Mouse (Mus musculus) heart, adult 2 months (tissue): ENCODE measurements around the gene Krtap4-13. TPM values are rescaled to one million over a fixed set of nuclear protein-coding genes. Genes with fewer than 3 reads are reported as not detected.
"Not testable (repeated sequence)": the region's sequence is repeated elsewhere in the genome, so short reads cannot be mapped to it uniquely, and the experiment has no call there.

Source experiments
- DNase-seq, 2 experiments: peaks; one replicate each; pipeline ENCODE4 v3.0.0; 2021
- H3K27ac ChIP-seq: fragments of 200-600 bp; 2 replicates; pipeline ENCODE4 v1.8.1; 2022
- H3K27me3 ChIP-seq: fragments of 200-500 bp; 2 replicates; pipeline ENCODE4 v1.6.1; 2012; ENCODE audit warnings: mild to moderate bottlenecking, low read length, inconsistent platforms, mixed read lengths; ENCODE audit not compliant: control insufficient read depth, insufficient read depth
- H3K36me3 ChIP-seq: fragments of 200-500 bp; 2 replicates; pipeline ENCODE4 v1.6.1; 2012; ENCODE audit warnings: low read length, inconsistent platforms; ENCODE audit not compliant: control insufficient read depth, insufficient read depth
- H3K4me1 ChIP-seq: fragments of 200-500 bp; 2 replicates; pipeline ENCODE4 v1.6.1; 2011; ENCODE audit warnings: low read length; ENCODE audit not compliant: control insufficient read depth, insufficient read depth
- H3K4me3 ChIP-seq: fragments of 200-600 bp; 2 replicates; pipeline ENCODE4 v1.8.1; 2022
- H3K79me2 ChIP-seq: fragments of 200-500 bp; replicated peaks from 2 replicates; pipeline ENCODE4 v1.6.1; 2012; ENCODE audit warnings: mild to moderate bottlenecking, inconsistent platforms, low read length, moderate library complexity, mixed read lengths; ENCODE audit not compliant: control insufficient read depth, insufficient read depth
- H3K9ac ChIP-seq: fragments of 200-500 bp; 2 replicates; pipeline ENCODE4 v1.6.1; 2012; ENCODE audit warnings: low read depth, mild to moderate bottlenecking, control low read depth, inconsistent platforms, low read length, mixed read lengths
- CTCF ChIP-seq: fragments of 200-600 bp; IDR thresholded peaks from 2 replicates; pipeline ENCODE4 v1.8.1; 2022; ENCODE audit warnings: antibody characterized with exemption, mild to moderate bottlenecking, moderate library complexity
- EP300 ChIP-seq: fragments of 200-500 bp; IDR thresholded peaks from 2 replicates; pipeline ENCODE4 v1.6.1; 2011; ENCODE audit warnings: low read depth, low read length, control low read depth; ENCODE audit not compliant: insufficient read depth
- POLR2A ChIP-seq: fragments of 200-500 bp; IDR thresholded peaks from 2 replicates; pipeline ENCODE4 v1.6.1; 2011; ENCODE audit warnings: mild to moderate bottlenecking, low read depth, low read length, control low read depth; ENCODE audit not compliant: insufficient read depth
- WGBS: fragments of 180-500 bp; shearing (Covaris S2); methylation state at CpG from one replicate; pipeline ENCODE4 v1.1.7; 2018; 5-methylcytosine and 5-hydroxymethylcytosine counted together
- intact Hi-C: fragments of 180-260 bp; cut with DNase I; formaldehyde crosslinking; loops from one replicate; pipeline ENCODE4 v1.15.1; 2025
- polyA plus RNA-seq: library from polyadenylated mRNA; depleted of rRNA; stranded (reverse); fragments of >200 nt; gene quantifications from 2 replicates; pipeline ENCODE4 v1.2.3, GENCODE M21; 2012
- total RNA-seq, 2 experiments: library from RNA; stranded (reverse); gene quantifications; 2 replicates each; pipeline ENCODE4 v1.2.3; 2021

Gene Krtap4-13
- total and polyA plus RNA-seq, 3 experiments, result not detected

DNA sequence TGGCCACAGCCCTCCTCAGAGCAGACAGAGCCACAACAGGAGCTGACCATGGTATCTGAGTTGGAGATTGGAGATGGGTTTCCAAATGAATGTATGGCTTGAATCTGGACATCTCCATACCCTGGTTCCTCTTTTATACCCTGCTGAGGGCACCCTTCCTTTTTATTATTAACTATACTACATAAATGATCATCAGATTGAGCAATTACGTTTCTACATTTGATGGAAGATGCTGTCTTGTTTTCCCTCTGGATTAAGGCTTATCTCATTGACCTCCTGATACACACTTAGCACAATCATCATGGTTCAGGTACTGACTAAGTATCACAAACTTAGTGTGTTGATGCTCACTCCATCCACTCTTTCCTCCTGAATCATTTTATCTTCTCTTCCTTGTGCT, 28.3 kb upstream of the Krtap4-13 start, which contains the start of gene 2300003K06Rik:
TSS of gene 2300003K06Rik (minus strand) at position 101 of the 400 bp plus-strand sequence.
- no peaks in the 10 kb centered on the region for H3K4me1 ChIP-seq
- H3K79me2 ChIP-seq, result no peaks in the 10 kb centered on the region
- no peak for TF ChIP-seq CTCF
- no peak for TF ChIP-seq EP300
- H3K36me3 ChIP-seq, result no peaks in the 10 kb centered on the region
- H3K27me3 ChIP-seq, result no peaks in the 10 kb centered on the region
- H3K27ac ChIP-seq, result no peak within 1 kb of the TSS
- DNase-seq, result no peak
- H3K9ac ChIP-seq, result no peak within 1 kb of the TSS
- intact Hi-C loops, result no loop called here
- no peak within 1 kb of the TSS for H3K4me3 ChIP-seq
- WGBS, result 43% methylated on average over 1 of the region's 1 CpGs

DNA sequence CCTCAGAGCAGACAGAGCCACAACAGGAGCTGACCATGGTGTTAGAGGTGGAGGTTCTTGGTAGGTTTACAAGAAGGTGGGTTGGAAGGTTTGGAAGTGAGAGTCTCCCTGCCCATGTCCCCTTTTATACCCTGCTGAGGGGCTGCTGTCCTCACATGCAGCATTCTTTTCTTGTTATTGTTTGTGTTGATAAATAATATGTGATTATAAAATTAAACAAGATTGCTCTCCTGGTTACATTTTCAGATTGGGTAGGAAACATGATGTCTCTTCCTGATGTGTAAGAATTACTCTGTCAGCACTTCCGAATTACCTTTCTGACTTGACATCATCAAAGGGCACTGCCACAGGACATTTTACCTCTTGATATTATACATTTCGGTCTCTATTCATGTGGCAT, 5.9 kb upstream of the Krtap4-13 start, which contains the start of gene Gm11564:
TSS of gene Gm11564 (minus strand) at position 101 of the 400 bp plus-strand sequence.
- DNase-seq, H3K27me3 ChIP-seq, H3K79me2 ChIP-seq, H3K4me1 ChIP-seq, H3K36me3 ChIP-seq, H3K4me3 ChIP-seq, H3K9ac ChIP-seq, H3K27ac ChIP-seq, intact Hi-C loops: not testable (repeated sequence)
- 69% methylated on average over 2 of the region's 2 CpGs for WGBS

DNA sequence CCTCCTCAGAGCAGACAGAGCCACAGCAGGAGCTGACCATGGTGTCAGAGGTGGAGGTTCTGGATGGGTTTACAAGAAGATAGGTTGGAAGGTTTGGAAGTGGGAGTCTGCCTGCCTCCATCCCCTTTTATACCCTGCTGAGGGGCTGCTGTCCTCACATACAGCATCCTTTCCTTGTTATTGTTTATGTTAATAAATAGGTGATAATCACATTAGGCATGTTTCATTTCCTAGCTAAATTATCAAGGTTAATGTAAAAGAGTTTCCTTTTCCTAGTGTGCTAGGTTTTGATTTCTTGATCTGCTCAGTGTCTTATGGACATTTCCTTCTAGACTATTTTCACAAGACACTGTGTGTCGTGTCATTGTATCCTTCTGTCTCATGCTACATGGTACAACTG, 5.3 kb downstream of the Krtap4-13 start, which contains the start of gene Gm11554:
TSS of gene Gm11554 (minus strand) at position 101 of the 400 bp plus-strand sequence.
- intact Hi-C loops, H3K4me3 ChIP-seq, H3K27ac ChIP-seq, H3K36me3 ChIP-seq, H3K9ac ChIP-seq, H3K27me3 ChIP-seq, H3K79me2 ChIP-seq, DNase-seq, H3K4me1 ChIP-seq: not testable (repeated sequence)
- no CpG with 5 or more reads among the region's 1 CpGs for WGBS

DNA sequence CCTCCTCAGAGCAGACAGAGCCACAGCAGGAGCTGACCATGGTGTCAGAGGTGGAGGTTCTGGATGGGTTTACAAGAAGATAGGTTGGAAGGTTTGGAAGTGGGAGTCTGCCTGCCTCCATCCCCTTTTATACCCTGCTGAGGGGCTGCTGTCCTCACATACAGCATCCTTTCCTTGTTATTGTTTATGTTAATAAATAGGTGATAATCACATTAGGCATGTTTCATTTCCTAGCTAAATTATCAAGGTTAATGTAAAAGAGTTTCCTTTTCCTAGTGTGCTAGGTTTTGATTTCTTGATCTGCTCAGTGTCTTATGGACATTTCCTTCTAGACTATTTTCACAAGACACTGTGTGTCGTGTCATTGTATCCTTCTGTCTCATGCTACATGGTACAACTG, 10.9 kb downstream of the Krtap4-13 start, which contains the start of gene Gm11569:
TSS of gene Gm11569 (minus strand) at position 101 of the 400 bp plus-strand sequence.
- H3K79me2 ChIP-seq, H3K27me3 ChIP-seq, H3K27ac ChIP-seq, H3K9ac ChIP-seq, DNase-seq, H3K4me3 ChIP-seq, intact Hi-C loops, H3K4me1 ChIP-seq, H3K36me3 ChIP-seq: not testable (repeated sequence)
- WGBS, result no CpG with 5 or more reads among the region's 1 CpGs

DNA sequence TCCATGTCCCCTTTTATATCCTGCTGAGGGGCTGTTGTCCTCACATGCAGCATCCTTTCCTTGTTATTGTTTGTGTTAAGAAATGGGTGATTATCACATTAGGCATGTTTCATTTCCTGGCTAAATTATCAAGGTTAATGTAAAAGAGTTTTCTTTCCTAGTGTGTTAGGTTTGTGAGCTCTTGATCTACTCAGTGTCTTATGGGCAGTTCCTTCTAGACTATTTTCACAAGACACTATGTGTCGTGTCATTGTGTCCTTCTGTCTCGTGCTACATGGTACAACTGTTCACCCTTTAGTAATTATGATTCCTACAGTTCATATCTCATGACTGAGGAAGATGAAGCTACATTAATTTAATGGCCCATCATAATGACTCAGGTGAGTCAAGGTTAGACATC, 16.3 kb downstream of the Krtap4-13 start, which contains the start of gene Gm11596:
TSS of gene Gm11596 (minus strand) at position 101 of the 400 bp plus-strand sequence.
- 72% methylated on average over 2 of the region's 2 CpGs for WGBS
- intact Hi-C loops, result no loop called here
- no peaks in the 10 kb centered on the region for H3K36me3 ChIP-seq

DNA sequence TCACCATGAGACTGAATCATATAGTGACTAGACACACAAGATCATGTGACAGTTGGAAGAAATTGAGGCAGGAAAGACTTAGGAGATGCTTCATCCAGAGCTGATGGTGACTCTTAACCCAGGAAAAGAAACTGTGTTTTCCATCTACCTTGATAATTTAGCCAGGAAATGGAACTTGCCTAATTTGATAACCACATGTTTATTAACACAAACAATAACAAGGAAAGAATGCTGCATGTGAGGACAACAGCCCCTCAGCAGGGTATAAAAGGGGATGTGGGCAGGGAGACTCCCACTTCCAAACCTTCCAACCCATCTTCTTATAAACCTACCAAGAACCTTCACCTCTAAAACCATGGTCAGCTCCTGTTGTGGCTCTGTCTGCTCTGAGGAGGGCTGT, 24.8 kb downstream of the Krtap4-13 start, which contains the start of gene Krtap4-9:
TSS of gene Krtap4-9 (plus strand) at position 301 of the 400 bp plus-strand sequence.
- intact Hi-C loops, H3K4me3 ChIP-seq: not testable (repeated sequence)

More for the DNA sequence above, 16.3 kb downstream of the Krtap4-13 start, which contains the start of gene Gm11596:
- Histone ChIP-seq H3K4me3 (no peak within 1 kb of the TSS), H3K4me1 (no peaks in the 10 kb centered on the region), H3K79me2 (no peaks in the 10 kb centered on the region), H3K27ac (no peak within 1 kb of the TSS), H3K9ac (no peak within 1 kb of the TSS), H3K27me3 (no peaks in the 10 kb centered on the region)
- DNase-seq, result no peak
- TF ChIP-seq EP300 (no peak), CTCF (no peak), POLR2A (no peak)

DNA sequence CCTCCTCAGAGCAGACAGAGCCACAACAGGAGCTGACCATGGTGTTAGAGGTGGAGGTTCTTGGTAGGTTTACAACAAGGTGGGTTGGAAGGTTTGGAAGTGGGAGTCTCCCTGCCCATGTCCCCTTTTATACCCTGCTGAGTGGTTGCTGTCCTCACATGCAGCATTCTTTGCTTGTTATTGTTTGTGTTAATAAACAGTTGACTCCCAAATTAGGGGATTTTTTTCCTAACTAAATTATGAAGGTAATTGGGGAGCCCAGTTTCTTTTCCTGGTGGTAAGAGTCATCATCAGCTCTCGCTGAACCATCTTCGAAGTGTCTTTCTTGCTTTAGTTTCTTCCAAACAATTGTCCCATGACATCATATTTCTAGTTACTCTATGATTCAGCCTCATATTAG, 29.1 kb downstream of the Krtap4-13 start, which contains the start of gene Krtap4-8:
TSS of gene Krtap4-8 (minus strand) at position 101 of the 400 bp plus-strand sequence.
- Histone ChIP-seq H3K4me3 (no peak within 1 kb of the TSS), H3K79me2 (no peaks in the 10 kb centered on the region), H3K4me1 (no peaks in the 10 kb centered on the region), H3K9ac (no peak within 1 kb of the TSS), H3K36me3 (no peaks in the 10 kb centered on the region), H3K27ac (no peak within 1 kb of the TSS), H3K27me3 (no peaks in the 10 kb centered on the region)
- TF ChIP-seq CTCF (no peak), POLR2A (no peak), EP300 (no peak)
- intact Hi-C loops, result no loop called here
- no peak for DNase-seq
- WGBS, result 93% methylated on average over 2 of the region's 2 CpGs

More for the DNA sequence above, 24.8 kb downstream of the Krtap4-13 start, which contains the start of gene Krtap4-9:
- not testable (repeated sequence) for DNase-seq, H3K27me3 ChIP-seq, H3K79me2 ChIP-seq, H3K4me1 ChIP-seq, H3K36me3 ChIP-seq, H3K27ac ChIP-seq, H3K9ac ChIP-seq
